Comparison of ENCODE assay signal across 8 mouse cellular contexts in genomic region chr2:118510447-118511310, GRCm38 (mm10). TPM values are rescaled to one million over a fixed set of nuclear protein-coding genes. Genes with fewer than 3 reads are reported as not detected.
DNase-seq lines count a peak whose midpoint lies in the region; ATAC-seq and TF ChIP-seq lines count a peak whose summit lies in the region.

No protein-coding gene starts in this region.

- intact Hi-C loops in gastrocnemius, adult 2 months (cut with DNase I), result loop anchor here (2.0 kb wide), 1 partner anchor 30 kb away; no protein-coding TSS in a partner anchor

- POLR2A ChIA-PET in Patski (lab: Charles Lee), result interaction anchor here (1.4 to 2.0 kb wide), 3 partner anchors 10 to 19 kb away, joined by 3 to 9 read pairs (median 4); no protein-coding TSS in a partner anchor

- no peak for TF ChIP-seq CTCF in Patski (IDR thresholded peaks at IDR 0.05)
- no peak; the same call in 1 of the 2 replicates for TF ChIP-seq CTCF in gastrocnemius, adult 2 months (IDR thresholded peaks at IDR 0.05)

- WGBS in hindbrain, embryonic 14.5 days, result 28% methylated on average over 29 of the region's 29 CpGs

- in situ Hi-C loops in Patski (cut with MboI; ENCODE audit: low pct_unique_long_range_greater_than_20kb), result no loop called here

- peak; percentile 96 for DNase-seq in Patski (ENCODE audit: low read depth, low spot score)
- peak; percentile 89 to 97 for DNase-seq in cerebellum, postnatal 4 days (ENCODE audit: low spot score in 2 of 2)
- peak; percentile 99 for DNase-seq in gastrocnemius, adult 2 months
- peak; percentile 83 for DNase-seq in hindbrain, embryonic 14.5 days (ENCODE audit: low spot score)
- peak; percentile 83 to 89 for DNase-seq in layer of hippocampus, postnatal 10 days (ENCODE audit: low spot score in 2 of 2)
- DNase-seq in lung, postnatal 14 days, result peak; percentile 93
- peak; percentile 66 to 76 for DNase-seq in right cerebral cortex, adult 2 months (ENCODE audit: low spot score in 2 of 2)

- CTCF ChIA-PET in Patski (lab: Charles Lee), result interaction anchor here (1.0 kb wide), 1 partner anchor 10 kb away, joined by 3 read pairs; no protein-coding TSS in a partner anchor

- H3K36me3 ChIP-seq in hindbrain, embryonic 14.5 days (replicated peaks; ENCODE audit: control insufficient read depth, insufficient read depth), result no peaks in the 10 kb centered on the region

- H3K4me2 ChIP-seq in hindbrain, embryonic 14.5 days (replicated peaks), result no peak overlapping the region

- no peaks in the 10 kb centered on the region for H3K27me3 ChIP-seq in Patski
- 0 out of 2 replicates have a peak, but pooled peaks cover 5% of the 10 kb centered on the region for H3K27me3 ChIP-seq in hindbrain, embryonic 14.5 days (ENCODE audit: control insufficient read depth, insufficient read depth, low read length)

- no peaks in the 10 kb centered on the region for H3K9me3 ChIP-seq in hindbrain, embryonic 14.5 days (ENCODE audit: control insufficient read depth, low read length)

- H3K27ac ChIP-seq in gastrocnemius, adult 2 months, result peak overlapping the region; percentile 73
- 0 out of 2 replicates have a peak overlapping the region, but pooled peaks have one; percentile 23 for H3K27ac ChIP-seq in hindbrain, embryonic 14.5 days

- no peak overlapping the region; the same call in 1 of the 2 replicates for H3K4me3 ChIP-seq in gastrocnemius, adult 2 months
- no peak overlapping the region for H3K4me3 ChIP-seq in hindbrain, embryonic 14.5 days (replicated peaks; ENCODE audit: low read length)

- peak; percentile 93 for ATAC-seq in Patski
- ATAC-seq in hindbrain, embryonic 14.5 days (ENCODE audit: low FRiP score), result peak; percentile 93
- no peak for ATAC-seq in activated CD4-positive, CD25-positive, alpha-beta regulatory T cell, adult 4 months

- no peak overlapping the region for H3K9ac ChIP-seq in hindbrain, embryonic 14.5 days

- peaks cover 15% of the 10 kb centered on the region for H3K4me1 ChIP-seq in hindbrain, embryonic 14.5 days (replicated peaks; ENCODE audit: control insufficient read depth, insufficient read depth, low read length)

RNA-seq across cellular contexts. Expression of gene Srp14, which starts 31.2 kb away (rescaled TPM):
- 254 TPM for polyA plus RNA-seq in Patski (2021)
- 100 to 1,000 TPM; 120 to 133 TPM for total RNA-seq in gastrocnemius, adult 2 months (2021)
- 298 and 339 TPM in 2 replicates for polyA plus RNA-seq in hindbrain, embryonic 14.5 days (2014; fragmentation: Nextera tagmentation; extraction: Ambion mirVana)
- 100 to 1,000 TPM; 171 to 194 TPM for total RNA-seq in layer of hippocampus, postnatal 10 days (2021)
- polyA plus RNA-seq in activated CD4-positive, CD25-positive, alpha-beta regulatory T cell, adult 4 months (2017; shearing (Covaris generic)), result 100 to 1,000 TPM; 294 to 327 TPM

RNA-seq across cellular contexts. Expression of gene Bmf, which starts 38.8 kb away (rescaled TPM):
- 12.0 TPM for polyA plus RNA-seq in Patski (2021)
- total RNA-seq in gastrocnemius, adult 2 months (2021), result 1 to 10 TPM; 3.3 to 6.2 TPM
- polyA plus RNA-seq in hindbrain, embryonic 14.5 days (2014; fragmentation: Nextera tagmentation; extraction: Ambion mirVana), result 3.3 and 3.8 TPM in 2 replicates
- 1 to 10 TPM; 2.3 to 4.5 TPM for total RNA-seq in layer of hippocampus, postnatal 10 days (2021)
- polyA plus RNA-seq in activated CD4-positive, CD25-positive, alpha-beta regulatory T cell, adult 4 months (2017; shearing (Covaris generic)), result under 1 TPM; 0.18 to 0.19 TPM
